Mouse (Mus musculus) v-Abl transformed pro-B cells (cell line): Measurements from ENCODE around the gene Eif3f.

Experiments used
- in situ Hi-C, 2 experiments: fragments of 400-800 bp; cut with MboI; formaldehyde crosslinking; loops; one replicate each; pipeline ENCODE4 v1.15.1; 2025; ENCODE audit not compliant: unreplicated experiment in 2 of 2

Gene Eif3f

DNA sequence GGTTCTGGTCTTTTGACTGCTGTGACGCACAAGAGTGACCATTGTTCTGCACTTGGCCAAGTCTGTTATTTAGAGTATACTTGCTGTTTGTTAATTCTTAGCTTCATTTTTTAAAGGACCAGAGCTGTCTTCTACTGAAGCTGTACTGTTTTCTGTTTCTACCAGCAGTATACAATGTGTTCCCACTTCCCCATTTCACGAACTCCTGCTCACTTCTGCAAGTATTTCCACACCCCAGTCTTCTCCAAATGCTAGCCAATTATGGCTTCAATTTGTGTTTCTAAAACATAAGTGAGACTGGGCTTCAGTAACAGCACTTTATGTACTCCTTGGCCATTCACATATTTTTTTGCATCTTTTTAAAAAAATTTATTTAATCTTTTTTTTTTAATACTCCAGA lies 23.5 kb downstream of the Eif3f start:
- in situ Hi-C loops = no loop called here

DNA sequence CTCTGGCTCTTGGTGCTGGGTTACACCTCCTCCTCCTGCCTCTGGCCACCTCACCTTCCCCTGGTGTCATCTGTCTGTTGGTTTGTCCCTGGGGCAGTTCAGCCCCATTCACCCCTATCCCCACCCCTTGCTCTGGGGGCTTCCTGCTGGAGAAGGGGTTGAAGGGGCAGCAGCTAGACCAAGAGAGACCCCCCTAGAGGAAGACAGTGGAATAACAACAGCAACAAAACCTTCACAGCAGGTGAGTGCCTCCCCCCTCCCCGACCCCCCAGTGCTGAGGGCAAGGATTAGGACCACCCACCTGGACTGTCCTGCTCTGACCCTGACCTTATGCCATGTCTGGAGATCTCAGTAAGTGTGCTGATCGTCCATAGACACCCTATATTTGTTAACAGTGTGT lies 31.8 kb downstream of the Eif3f start:
- in situ Hi-C loops = no loop called here

- in situ Hi-C loops = no loop called here
Measured at GRCm38 (mm10) chr7:108966742-108967362, 32.6 kb downstream of the Eif3f start.

DNA sequence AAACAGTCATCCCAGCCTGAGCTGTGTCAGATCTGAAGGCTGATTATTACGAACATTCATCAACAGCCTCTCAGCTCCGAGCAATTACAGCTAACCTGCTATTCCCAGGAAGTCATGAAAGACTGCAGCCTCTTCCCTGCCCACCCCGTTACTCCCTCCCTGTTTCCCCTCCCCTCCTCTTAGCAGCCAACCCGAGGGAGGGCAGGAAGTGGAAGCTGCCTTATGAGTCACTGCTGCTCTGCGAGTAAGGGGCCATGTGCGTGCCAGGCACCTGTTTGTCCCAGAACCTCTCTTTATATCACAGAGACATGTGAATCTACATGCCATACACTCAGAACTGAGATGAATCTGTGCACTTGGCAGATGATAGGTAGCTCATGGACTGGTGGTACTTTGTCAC lies 34.0 kb downstream of the Eif3f start:
- in situ Hi-C loops = no loop called here

- in situ Hi-C loops = no loop called here
Measured at GRCm38 (mm10) chr7:108972273-108972672, 38.1 kb downstream of the Eif3f start.

GRCm38 (mm10) chr7:108985934-108986708 lies 51.9 kb downstream of the Eif3f start:
- in situ Hi-C loops = no loop called here

- in situ Hi-C loops = no loop called here
Measured at GRCm38 (mm10) chr7:108991207-108991606, 57.0 kb downstream of the Eif3f start.
